ENCODE assay signal across 8 mouse cellular contexts in genomic region chrX:10117065-10117719, GRCm38 (mm10). TPM values are rescaled to one million over a fixed set of nuclear protein-coding genes. Genes with fewer than 3 reads are reported as not detected.
DNase-seq lines count a peak whose midpoint lies in the region; ATAC-seq and TF ChIP-seq lines count a peak whose summit lies in the region.
"Had no signal": no experiment of that assay in that cellular context is flagged by ENCODE, and none has a peak within 500 bp of the region (broad histone marks: within the 10 kb centered on the region; RNA-seq: fewer than 3 reads in every experiment).

Srpx (minus strand) TSS chrX:10117709.

- H3K4me2 ChIP-seq in lung, embryonic 15.5 days = peak within 1 kb of the TSS; percentile 57
- peak within 1 kb of the TSS; percentile 53 for H3K4me2 ChIP-seq in forebrain, embryonic 12.5 days
- peak within 1 kb of the TSS; percentile 51 for H3K4me2 ChIP-seq in midbrain, postnatal 0 days (ENCODE audit: low read depth, low read length, poor library complexity, severe bottlenecking)

- H3K4me3 ChIP-seq in lung, embryonic 15.5 days = peak within 1 kb of the TSS; percentile 40
- H3K4me3 ChIP-seq in forebrain, embryonic 12.5 days (replicated peaks) = peak within 1 kb of the TSS; percentile 34
- peak within 1 kb of the TSS; percentile 23 for H3K4me3 ChIP-seq in midbrain, postnatal 0 days (ENCODE audit: low read depth, low read length)

- intact Hi-C loops in left cerebral cortex, postnatal 25 days (cut with DNase I) = no loop called here

- no peaks in the 10 kb centered on the region for H3K9me3 ChIP-seq in lung, embryonic 15.5 days
- H3K9me3 ChIP-seq in forebrain, embryonic 12.5 days = no peaks in the 10 kb centered on the region
- no peaks in the 10 kb centered on the region for H3K9me3 ChIP-seq in midbrain, postnatal 0 days (ENCODE audit: low read length)

- H3K27me3 ChIP-seq in lung, embryonic 15.5 days = no peaks in the 10 kb centered on the region
- H3K27me3 ChIP-seq in forebrain, embryonic 12.5 days = 0 out of 2 replicates have a peak, but pooled peaks cover 3% of the 10 kb centered on the region
- H3K27me3 ChIP-seq in midbrain, postnatal 0 days (ENCODE audit: insufficient read depth, low read length) = no peaks in the 10 kb centered on the region

- no peaks in the 10 kb centered on the region for H3K36me3 ChIP-seq in lung, embryonic 15.5 days
- no peaks in the 10 kb centered on the region for H3K36me3 ChIP-seq in forebrain, embryonic 12.5 days (replicated peaks)
- H3K36me3 ChIP-seq in midbrain, postnatal 0 days (ENCODE audit: insufficient read depth, low read length) = no peaks in the 10 kb centered on the region

- no peak for DNase-seq in lung, adult 18-20 months
- peak; percentile 26 for DNase-seq in kidney, postnatal 10 days
- peak; percentile 5 for DNase-seq in midbrain, postnatal 0 days (ENCODE audit: low spot score)
- DNase-seq in left cerebral cortex, postnatal 25 days (ENCODE audit: low spot score in 2 of 2) = no peak
- DNase-seq in spleen, postnatal 10 days (ENCODE audit: low spot score in 2 of 2) = no peak

- peak within 1 kb of the TSS; percentile 10; the same call in 1 of the 2 replicates for H3K27ac ChIP-seq in lung, embryonic 15.5 days
- H3K27ac ChIP-seq in forebrain, embryonic 12.5 days = no peak within 1 kb of the TSS
- H3K27ac ChIP-seq in midbrain, postnatal 0 days (ENCODE audit: low read depth, low read length) = no peak within 1 kb of the TSS
- H3K27ac ChIP-seq: macrophage had no signal

- WGBS in lung, embryonic 15.5 days = 11% methylated on average over 19 of the region's 19 CpGs
- WGBS in forebrain, embryonic 12.5 days = 23% methylated on average over 19 of the region's 19 CpGs
- WGBS in midbrain, postnatal 0 days = 20% methylated on average over 19 of the region's 19 CpGs

- peak within 1 kb of the TSS; percentile 24; the same call in 1 of the 2 replicates for H3K9ac ChIP-seq in lung, embryonic 15.5 days
- H3K9ac ChIP-seq in forebrain, embryonic 12.5 days = peak within 1 kb of the TSS; percentile 36; the same call in 1 of the 2 replicates
- H3K9ac ChIP-seq in midbrain, postnatal 0 days (replicated peaks; ENCODE audit: low read length, poor library complexity, severe bottlenecking) = 0 out of 2 replicates have a peak within 1 kb of the TSS, but pooled peaks have one; percentile 24

- peak; percentile 65 for ATAC-seq in lung, embryonic 15.5 days (ENCODE audit: borderline replicate concordance, extremely low read depth, low FRiP score, low TSS enrichment)
- 0 out of 2 replicates have a peak, but pooled peaks have one; percentile 27 for ATAC-seq in forebrain, embryonic 12.5 days (ENCODE audit: low FRiP score)
- ATAC-seq in midbrain, postnatal 0 days (ENCODE audit: low FRiP score) = no peak

- no peak for TF ChIP-seq CTCF in midbrain, postnatal 0 days (IDR thresholded peaks at IDR 0.05)

- H3K4me1 ChIP-seq in lung, embryonic 15.5 days = no peaks in the 10 kb centered on the region
- H3K4me1 ChIP-seq in forebrain, embryonic 12.5 days = 0 out of 2 replicates have a peak, but pooled peaks cover 3% of the 10 kb centered on the region
- H3K4me1 ChIP-seq in midbrain, postnatal 0 days (ENCODE audit: insufficient read depth, low read length) = no peaks in the 10 kb centered on the region

RNA-seq across cellular contexts. Expression of gene Srpx, which starts in this region (rescaled TPM):
- polyA plus RNA-seq in lung, embryonic 15.5 days (2015; fragmentation: Nextera tagmentation; extraction: Ambion mirVana) = 19.5 and 20.5 TPM in 2 replicates
- polyA plus RNA-seq in forebrain, embryonic 12.5 days (2016; fragmentation: Nextera tagmentation; extraction: Ambion mirVana) = 5.3 and 7.3 TPM in 2 replicates
- total RNA-seq in midbrain, postnatal 0 days (2014; rRNA removed) = 1.5 and 2.9 TPM in 2 replicates
- 1.6 TPM in 2 replicates for polyA plus RNA-seq in midbrain, postnatal 0 days (2015; fragmentation: Nextera tagmentation; extraction: Ambion mirVana)
- 1 to 10 TPM in 1 of 2 experiments, under 1 TPM in 1; 0.69 to 1.0 TPM for total RNA-seq in left cerebral cortex, postnatal 25 days (2021)
- polyA plus RNA-seq: macrophage had no signal

Comparison
In these comparisons a context has a peak if more than half of its experiments do, and no peak if none do; other contexts are left out.
1. DNase-seq: peak in kidney, postnatal 10 days (single experiment) and midbrain, postnatal 0 days (single experiment); none in lung, adult 18-20 months (0 of 2), left cerebral cortex, postnatal 25 days (0 of 2) and spleen, postnatal 10 days (0 of 2).
2. Peak in every context shown above with its lines, with median percentiles within 50 percentile points of each other: H3K4me2 ChIP-seq, H3K4me3 ChIP-seq and H3K9ac ChIP-seq.